Mouse (Mus musculus) stomach, adult 2 months (tissue): ENCODE data around the gene Gm10271. TPM values are rescaled to one million over a fixed set of nuclear protein-coding genes. Genes with fewer than 3 reads are reported as not detected.

Experiments
- polyA plus RNA-seq: library from polyadenylated mRNA; depleted of rRNA; stranded (reverse); fragments of >200 nt; gene quantifications from 2 replicates; pipeline ENCODE4 v1.2.3, GENCODE M21; 2012; rRNA removed

The Gm10271 gene
- not detected in 2 replicates for polyA plus RNA-seq

DNA sequence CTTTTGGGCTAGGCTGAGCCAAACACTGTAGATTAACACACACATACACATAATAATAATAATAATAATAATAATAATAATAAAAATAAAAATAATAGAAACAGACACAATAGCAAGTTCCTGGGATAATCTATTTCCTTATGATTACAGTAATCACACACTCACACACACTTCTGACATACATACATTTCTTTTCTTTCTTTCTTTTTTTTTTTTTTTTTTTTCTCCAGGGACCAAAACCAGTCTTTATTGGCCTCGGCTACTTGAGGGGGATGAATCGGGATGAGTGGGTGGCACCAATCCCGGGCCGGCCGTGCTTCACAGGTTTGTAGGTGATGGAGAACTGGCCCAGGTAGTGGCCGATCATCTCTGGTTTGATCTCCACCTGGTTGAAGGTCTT lies at the start of gene Gm10271:
Gm10271 (minus strand) TSS at position 101 of the 400 bp plus-strand sequence.

DNA sequence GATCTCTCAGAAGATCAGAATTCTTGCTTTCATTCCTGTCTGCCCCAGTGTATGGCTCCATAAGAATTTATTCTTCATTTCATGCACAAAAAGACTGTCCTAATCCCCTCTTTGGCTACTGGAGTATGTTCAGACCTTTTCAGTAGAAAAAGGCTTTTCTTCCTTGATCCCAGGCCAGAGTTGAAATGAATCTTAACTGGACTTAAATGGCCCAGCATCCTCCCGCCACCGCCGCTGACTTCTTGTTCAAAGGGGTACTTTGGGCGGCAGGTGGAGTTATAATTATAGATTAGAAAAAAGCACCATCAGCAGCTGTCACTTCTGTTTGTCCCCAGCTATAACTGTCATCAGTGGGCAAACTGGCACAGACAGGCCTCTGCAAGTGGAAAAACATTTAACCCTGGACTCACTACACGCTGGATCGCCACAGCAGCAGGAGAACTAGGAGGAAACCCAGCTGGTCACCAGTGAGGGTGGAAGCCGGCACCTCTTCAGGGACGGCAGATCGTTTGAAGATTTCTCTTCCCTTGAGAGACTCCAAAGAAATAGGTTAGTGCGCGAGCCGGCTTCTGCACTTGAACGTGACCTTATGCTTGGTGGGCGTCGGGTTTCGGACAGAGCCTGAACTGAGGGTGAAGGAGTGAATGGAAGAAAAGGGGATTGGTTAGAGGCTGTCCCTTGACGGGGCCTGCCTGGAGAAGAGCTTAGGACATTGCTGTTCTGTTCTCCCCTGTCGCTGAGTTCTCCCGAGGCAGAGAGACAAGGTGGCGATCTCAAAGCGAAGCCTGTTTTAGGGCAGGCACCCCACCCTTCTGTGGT lies 14.1 kb upstream of the Gm10271 start, which contains the start of gene Best3:
Best3 (plus strand) TSS at position 51 of the 819 bp plus-strand sequence.

DNA sequence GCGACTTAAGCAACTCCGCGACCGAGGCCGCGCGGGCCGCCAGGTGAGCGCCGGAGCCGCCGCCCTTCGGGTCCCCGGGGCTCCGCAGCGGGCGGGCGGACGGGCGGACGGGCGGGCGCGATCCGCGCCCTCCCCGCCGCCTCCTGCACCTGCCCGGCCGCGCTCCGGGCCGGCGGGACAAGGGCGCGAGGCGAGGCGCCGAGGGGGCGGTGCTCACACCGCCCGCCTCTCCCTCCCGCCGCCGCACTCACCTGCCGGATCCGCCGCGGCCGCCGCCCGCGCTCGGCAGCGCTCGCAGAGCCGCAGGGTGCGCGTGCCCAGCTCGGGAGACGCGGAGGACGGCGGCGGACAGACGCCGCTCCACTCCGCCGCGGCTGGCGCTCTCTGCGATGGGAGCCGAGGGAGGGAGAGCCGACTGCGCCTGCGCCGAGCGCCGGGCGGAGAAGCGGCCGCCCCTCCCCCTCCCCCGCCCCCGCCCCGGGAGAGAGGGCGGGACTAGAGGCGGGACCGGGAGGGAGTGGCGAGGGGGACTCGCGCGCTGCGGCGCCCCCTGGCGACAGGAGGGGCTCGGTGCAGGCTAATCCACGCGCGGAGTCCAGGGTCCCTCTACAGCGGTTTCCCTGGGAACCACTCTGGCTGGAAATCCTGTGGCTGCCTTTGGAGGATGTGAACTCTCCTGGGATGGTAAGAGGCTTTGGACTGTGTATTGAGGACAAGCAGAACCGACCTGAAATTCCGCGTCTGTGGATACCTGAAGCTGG lies 22.2 kb downstream of the Gm10271 start, which contains the start of gene Rab3ip:
Rab3ip (minus strand) TSS at position 761 of the 761 bp plus-strand sequence.

Other genes with a start within 250 kb of the Gm10271 start
- not detected in 2 replicates for gene Myrfl, start 75.7 kb downstream of the Gm10271 start, polyA plus RNA-seq
- 32.4 and 58.0 TPM in 2 replicates for gene Rab3ip, start 21.8 kb downstream of the Gm10271 start, polyA plus RNA-seq
- gene Best3, start 13.7 kb upstream of the Gm10271 start, polyA plus RNA-seq, result 0.06 and 0.08 TPM in 2 replicates
- gene Lrrc10, start 72.7 kb upstream of the Gm10271 start, polyA plus RNA-seq, result not detected in 2 replicates
- 9.3 and 12.3 TPM in 2 replicates for gene Cct2, start 91.2 kb upstream of the Gm10271 start, polyA plus RNA-seq
- gene Frs2, start 175.9 kb upstream of the Gm10271 start, polyA plus RNA-seq, result 1.7 and 2.3 TPM in 2 replicates